Mouse (Mus musculus) lung, embryonic 14.5 days (tissue): ENCODE results near the gene Gnat1. TPM values are rescaled to one million over a fixed set of nuclear protein-coding genes. Genes with fewer than 3 reads are reported as not detected.

Experiments used
- ATAC-seq: fragments of 200-750 bp; cut with Nextera tagmentation; 2 replicates; pipeline ENCODE4 v1.8.0; 2017; ENCODE audit warnings: mild to moderate bottlenecking, moderate TSS enrichment, moderate library complexity; ENCODE audit not compliant: insufficient read depth
- DNase-seq: peaks from one replicate; pipeline ENCODE4 v3.0.0-alpha.2; 2015
- H3K27ac ChIP-seq: fragments of 300-500 bp; sonication (generic); 2 replicates; pipeline ENCODE4 v1.5.1; 2014; ENCODE audit warnings: low read depth, mild to moderate bottlenecking, moderate library complexity
- H3K27me3 ChIP-seq: fragments of 300-500 bp; sonication (generic); 2 replicates; pipeline ENCODE4 v1.6.1; 2014; ENCODE audit warnings: low read length, control low read depth; ENCODE audit not compliant: insufficient read depth
- H3K36me3 ChIP-seq: fragments of 300-500 bp; sonication (generic); 2 replicates; pipeline ENCODE4 v1.6.1; 2014; ENCODE audit warnings: control low read depth; ENCODE audit not compliant: insufficient read depth
- H3K4me1 ChIP-seq: fragments of 300-500 bp; sonication (generic); 2 replicates; pipeline ENCODE4 v1.6.1; 2014; ENCODE audit warnings: antibody characterized with exemption, control low read depth; ENCODE audit not compliant: insufficient read depth
- H3K4me2 ChIP-seq: fragments of 300-500 bp; sonication (generic); 2 replicates; pipeline ENCODE4 v1.6.1; 2014; ENCODE audit warnings: mild to moderate bottlenecking
- H3K4me3 ChIP-seq: fragments of 300-500 bp; sonication (generic); 2 replicates; pipeline ENCODE4 v1.5.1; 2014; ENCODE audit warnings: low read depth, low read length
- H3K9ac ChIP-seq: fragments of 300-500 bp; sonication (generic); 2 replicates; pipeline ENCODE4 v1.6.1; 2014
- H3K9me3 ChIP-seq: fragments of 300-500 bp; sonication (generic); 2 replicates; pipeline ENCODE4 v1.6.1; 2016; ENCODE audit warnings: low read depth, low read length, control low read depth
- CTCF ChIP-seq: IDR thresholded peaks from 2 replicates; pipeline ENCODE4 v1.5.1; 2016; ENCODE audit warnings: antibody characterized with exemption, low read depth
- WGBS: fragments of 180-500 bp; shearing (Covaris S2); extraction: QIAGEN DNeasy Blood & Tissue Kit; methylation state at CpG from one replicate; pipeline ENCODE4 v1.1.7; 2014; 5-methylcytosine and 5-hydroxymethylcytosine counted together
- polyA plus RNA-seq: library from polyadenylated mRNA; unstranded; fragments of >200 nt; fragmentation: Nextera tagmentation; extraction: Ambion mirVana; gene quantifications from 2 replicates; pipeline ENCODE4 v1.2.1, GENCODE M21; 2014

The Gnat1 gene
- polyA plus RNA-seq, 1 experiment from 2014 or later, result 0.89 TPM

DNA sequence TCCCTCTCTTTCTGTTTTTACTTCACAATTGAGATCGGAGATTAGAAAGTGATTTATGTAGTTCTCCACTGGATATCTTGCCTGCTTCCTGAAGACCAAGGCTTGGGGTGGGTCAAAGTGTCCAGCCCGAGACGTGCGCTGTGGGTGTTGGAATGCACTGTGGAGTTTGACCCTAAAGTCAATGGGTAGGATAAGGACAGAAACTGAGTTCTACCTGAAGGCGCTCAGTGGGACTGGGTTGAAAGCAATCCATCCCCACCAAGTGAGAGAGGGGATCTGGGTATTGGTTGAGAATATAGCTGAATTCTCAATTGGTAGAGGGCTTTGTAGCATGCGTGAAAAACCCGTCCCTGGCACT is 34.4 kb downstream of the Gnat1 start:
- WGBS, result 42% methylated on average over 7 of the region's 7 CpGs
- no peaks in the 10 kb centered on the region for H3K36me3 ChIP-seq
- ATAC-seq (peak; percentile 14; the same call in 1 of the 2 replicates), DNase-seq (no peak)
- H3K4me3 ChIP-seq, result peak overlapping the region; percentile 38; the same call in 1 of the 2 replicates
- no peak overlapping the region for H3K27ac ChIP-seq
- no peak for TF ChIP-seq CTCF
- H3K9ac ChIP-seq, result peak overlapping the region; percentile 38
- H3K4me2 ChIP-seq, result peak overlapping the region; percentile 76
- no peaks in the 10 kb centered on the region for H3K4me1 ChIP-seq
- no peaks in the 10 kb centered on the region for H3K9me3 ChIP-seq
- H3K27me3 ChIP-seq, result no peaks in the 10 kb centered on the region

DNA sequence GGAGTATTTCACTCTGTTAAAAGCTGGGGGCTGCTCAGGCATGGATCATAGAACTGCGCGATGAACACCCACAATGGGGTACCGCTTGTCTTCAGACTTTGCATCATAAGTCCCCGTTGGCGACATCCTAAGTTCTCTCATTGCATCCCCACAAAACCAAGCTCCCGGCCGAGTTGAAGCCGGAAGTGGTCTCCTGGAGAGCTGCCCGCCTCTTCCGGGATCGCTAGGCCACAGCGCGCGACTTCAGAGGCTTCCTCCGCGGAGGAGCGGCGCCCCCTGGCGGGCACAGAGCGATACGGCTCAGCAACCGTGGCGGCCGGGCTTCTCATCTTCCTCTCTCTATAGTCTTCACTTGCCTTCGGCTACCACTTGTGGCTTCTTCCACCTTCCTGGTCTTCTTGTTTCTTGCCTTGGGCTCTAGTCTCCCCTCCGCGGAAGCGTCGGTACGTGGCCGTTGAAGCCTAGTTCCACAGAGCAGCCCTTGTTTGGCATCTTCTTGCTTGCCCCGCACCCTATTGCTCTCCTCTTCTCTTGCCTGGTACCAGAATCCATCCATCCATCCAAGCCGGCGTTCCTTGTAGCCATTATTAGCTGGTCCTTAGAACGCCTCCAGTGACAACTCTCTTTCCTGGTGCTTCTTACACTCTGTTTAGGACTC is 34.9 kb downstream of the Gnat1 start:
- DNase-seq (peak; percentile 98), ATAC-seq (peak; percentile 80)
- no peaks in the 10 kb centered on the region for H3K36me3 ChIP-seq
- WGBS, result 3% methylated on average over 35 of the region's 35 CpGs
- TF ChIP-seq CTCF, result peak; percentile 99
- peak overlapping the region; percentile 76 for H3K4me2 ChIP-seq
- no peaks in the 10 kb centered on the region for H3K9me3 ChIP-seq
- H3K4me3 ChIP-seq, result peak overlapping the region; percentile 38
- no peaks in the 10 kb centered on the region for H3K27me3 ChIP-seq
- H3K9ac ChIP-seq, result peak overlapping the region; percentile 57
- H3K4me1 ChIP-seq, result no peaks in the 10 kb centered on the region
- peak overlapping the region; percentile 64; the same call in 1 of the 2 replicates for H3K27ac ChIP-seq

DNA sequence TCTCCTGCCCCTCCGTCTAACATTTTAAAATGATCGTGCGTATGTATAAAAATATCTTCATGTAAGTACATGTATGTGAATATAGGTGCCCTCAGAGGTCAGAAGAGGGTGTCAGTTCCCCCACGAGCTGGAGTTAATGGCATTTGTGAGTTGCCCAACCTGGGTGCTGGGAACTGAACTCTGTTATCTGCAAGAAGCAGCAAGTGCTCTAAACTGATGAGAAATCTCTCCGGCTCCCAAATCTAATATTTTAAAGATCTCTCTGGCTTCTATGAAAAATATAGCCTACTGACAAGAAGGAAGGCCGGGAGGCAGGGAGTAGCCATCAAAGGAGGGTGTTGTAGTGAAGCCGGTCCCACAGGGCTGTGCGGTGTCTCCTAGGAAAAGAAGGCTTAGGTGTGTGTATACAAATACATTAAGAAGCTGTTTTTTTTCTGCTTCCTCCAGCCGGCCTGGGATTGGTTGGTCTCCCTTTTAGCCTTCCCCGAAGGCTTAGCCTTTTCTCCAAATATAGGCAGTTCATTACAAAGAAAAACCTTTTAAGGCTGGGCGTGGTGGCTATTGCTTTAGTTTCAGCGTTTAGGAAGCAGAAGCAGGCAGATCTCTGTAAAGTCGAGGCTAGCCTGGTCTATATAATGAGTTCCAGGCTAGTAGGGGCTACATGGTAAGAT is 35.8 kb downstream of the Gnat1 start:
- H3K27ac ChIP-seq, result no peak overlapping the region
- H3K4me2 ChIP-seq, result peak overlapping the region; percentile 76
- no peaks in the 10 kb centered on the region for H3K4me1 ChIP-seq
- no peak overlapping the region; the same call in 1 of the 2 replicates for H3K9ac ChIP-seq
- H3K36me3 ChIP-seq, result no peaks in the 10 kb centered on the region
- no peaks in the 10 kb centered on the region for H3K27me3 ChIP-seq
- DNase-seq, result no peak
- 88% methylated on average over 13 of the region's 13 CpGs for WGBS
- H3K4me3 ChIP-seq, result peak overlapping the region; percentile 38; the same call in 1 of the 2 replicates
- no peak for ATAC-seq
- H3K9me3 ChIP-seq, result no peaks in the 10 kb centered on the region
- TF ChIP-seq CTCF, result no peak

DNA sequence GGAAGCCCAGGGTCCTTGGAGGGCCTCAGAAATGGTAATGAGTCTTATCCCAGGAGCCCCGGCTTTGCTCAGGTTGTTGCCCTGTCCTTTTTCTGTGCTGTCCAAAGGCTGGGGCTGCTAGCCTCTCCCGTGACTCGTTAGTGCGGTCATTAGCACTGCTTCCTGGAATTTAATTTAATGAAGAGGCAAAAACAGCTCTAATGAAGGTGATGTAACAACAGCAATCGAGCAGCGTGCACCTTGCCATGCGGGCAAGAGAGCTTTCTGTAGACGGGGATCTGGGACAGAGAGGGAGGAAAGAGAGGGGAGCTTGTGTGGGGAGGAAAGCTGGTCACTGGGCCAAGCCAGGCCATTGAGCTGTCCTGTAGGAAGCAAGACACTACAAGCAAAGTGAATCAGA is 37.8 kb downstream of the Gnat1 start:
- WGBS, result 65% methylated on average over 8 of the region's 8 CpGs
- H3K4me1 ChIP-seq, result no peaks in the 10 kb centered on the region

DNA sequence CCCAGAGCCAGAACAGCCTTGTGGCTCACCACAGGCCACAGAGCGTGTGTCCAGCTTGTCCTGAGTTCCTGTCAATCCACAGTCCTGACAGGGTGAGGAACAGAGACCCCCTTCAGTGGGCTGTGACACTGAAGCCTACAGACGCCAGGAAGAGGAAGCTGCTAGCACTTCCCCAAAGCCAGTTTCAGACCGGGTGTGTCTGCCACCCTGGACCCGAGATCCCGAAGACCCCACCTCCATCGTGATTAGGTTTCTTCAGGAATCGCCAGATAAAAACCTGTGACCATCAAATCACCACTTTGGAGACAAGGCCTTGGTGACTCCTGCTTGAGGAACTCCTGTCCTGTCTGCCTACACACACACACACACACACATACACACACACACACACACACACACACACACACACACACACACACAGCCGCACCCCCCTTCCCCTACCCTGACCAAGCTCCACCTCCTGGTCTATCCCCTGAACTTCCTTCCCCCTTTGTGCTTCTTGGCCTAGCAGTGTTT is 39.2 kb downstream of the Gnat1 start:
- 27% methylated on average over 8 of the region's 8 CpGs for WGBS
- peak; percentile 13; the same call in 1 of the 2 replicates for TF ChIP-seq CTCF
- ATAC-seq, result no peak
- DNase-seq, result no peak
- Histone ChIP-seq H3K27ac (no peak overlapping the region), H3K4me2 (no peak overlapping the region), H3K4me1 (peaks cover 5% of the 10 kb centered on the region), H3K36me3 (no peaks in the 10 kb centered on the region), H3K27me3 (no peaks in the 10 kb centered on the region), H3K9ac (no peak overlapping the region), H3K9me3 (no peaks in the 10 kb centered on the region), H3K4me3 (no peak overlapping the region)

More for the DNA sequence above, 37.8 kb downstream of the Gnat1 start:
- H3K27me3 ChIP-seq, result no peaks in the 10 kb centered on the region
- no peak overlapping the region for H3K4me2 ChIP-seq
- no peak for ATAC-seq
- H3K9ac ChIP-seq, result no peak overlapping the region
- H3K9me3 ChIP-seq, result no peaks in the 10 kb centered on the region
- no peak for DNase-seq
- no peak overlapping the region for H3K4me3 ChIP-seq
- H3K27ac ChIP-seq, result no peak overlapping the region
- H3K36me3 ChIP-seq, result no peaks in the 10 kb centered on the region
- TF ChIP-seq CTCF, result no peak

DNA sequence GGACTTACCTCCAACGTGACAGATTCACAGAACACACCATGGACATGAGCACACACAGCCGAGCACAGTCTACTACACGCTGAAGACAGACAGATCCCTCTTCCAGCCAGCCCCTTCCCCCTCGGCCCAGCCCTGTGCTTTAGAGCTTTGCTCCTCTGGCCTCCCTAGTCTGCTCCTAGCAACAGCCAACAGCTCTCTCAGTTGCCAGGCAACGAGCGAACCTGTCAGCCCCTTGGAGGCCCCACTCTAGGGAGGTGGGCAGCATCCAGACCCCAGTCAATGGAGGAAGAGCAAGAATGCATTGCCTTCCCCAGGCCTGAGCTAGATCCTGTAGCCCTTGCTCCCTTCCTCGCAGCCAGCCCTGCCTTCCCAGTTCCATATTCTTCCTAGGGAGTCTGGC is 42.4 kb downstream of the Gnat1 start:
- Histone ChIP-seq H3K9me3 (no peaks in the 10 kb centered on the region), H3K27ac (no peak overlapping the region), H3K36me3 (no peaks in the 10 kb centered on the region), H3K4me1 (peaks cover 9% of the 10 kb centered on the region), H3K4me2 (no peak overlapping the region), H3K9ac (no peak overlapping the region), H3K4me3 (no peak overlapping the region), H3K27me3 (no peaks in the 10 kb centered on the region)
- no peak for TF ChIP-seq CTCF
- ATAC-seq, result no peak
- 21% methylated on average over 7 of the region's 7 CpGs for WGBS
- no peak for DNase-seq
